Mouse (Mus musculus): ENCODE measurements around the gene Erbb4.

Gene Erbb4

GRCm38 (mm10) chr1:68542942-68543341 lies 564.9 kb downstream of the Erbb4 start:
- no peak for DNase-seq (ENCODE audit: low read depth, low spot score)

- DNase-seq (ENCODE audit: low read depth, low spot score) = no peak
These were observed 590.0 kb downstream of the Erbb4 start for GRCm38 (mm10) chr1:68517820-68518219.

GRCm38 (mm10) chr1:68503873-68504272 lies 604.0 kb downstream of the Erbb4 start:
- no peak for DNase-seq (ENCODE audit: low read depth, low spot score)

GRCm38 (mm10) chr1:68501561-68501960 lies 606.3 kb downstream of the Erbb4 start:
- no peak for DNase-seq (ENCODE audit: low read depth, low spot score)

GRCm38 (mm10) chr1:68466390-68466960 lies 641.4 kb downstream of the Erbb4 start:
- no peak for DNase-seq (ENCODE audit: low read depth, low spot score)

- DNase-seq (ENCODE audit: low read depth, low spot score) = no peak
These were observed 656.6 kb downstream of the Erbb4 start for GRCm38 (mm10) chr1:68451274-68451673.

- DNase-seq (ENCODE audit: low read depth, low spot score) = no peak
These were observed 683.4 kb downstream of the Erbb4 start for GRCm38 (mm10) chr1:68424336-68424983.

GRCm38 (mm10) chr1:68401204-68401603 lies 706.7 kb downstream of the Erbb4 start:
- no peak for DNase-seq (ENCODE audit: low read depth, low spot score)

GRCm38 (mm10) chr1:68371531-68371930 lies 736.3 kb downstream of the Erbb4 start:
- no peak for DNase-seq (ENCODE audit: low read depth, low spot score)

GRCm38 (mm10) chr1:68333714-68334113 lies 774.1 kb downstream of the Erbb4 start:
- DNase-seq (ENCODE audit: low read depth, low spot score) = no peak

GRCm38 (mm10) chr1:68305813-68306212 lies 802.0 kb downstream of the Erbb4 start:
- DNase-seq (ENCODE audit: low read depth, low spot score) = no peak

- no peak for DNase-seq (ENCODE audit: low read depth, low spot score)
These were observed 823.4 kb downstream of the Erbb4 start for GRCm38 (mm10) chr1:68284443-68284842.

GRCm38 (mm10) chr1:68275819-68276218 lies 832.0 kb downstream of the Erbb4 start:
- DNase-seq (ENCODE audit: low read depth, low spot score) = no peak

- no peak for DNase-seq (ENCODE audit: low read depth, low spot score)
These were observed 929.3 kb downstream of the Erbb4 start for GRCm38 (mm10) chr1:68178580-68178979.

GRCm38 (mm10) chr1:68155253-68155652 lies 952.6 kb downstream of the Erbb4 start:
- DNase-seq (ENCODE audit: low read depth, low spot score) = no peak

GRCm38 (mm10) chr1:68150572-68150971 lies 957.3 kb downstream of the Erbb4 start:
- no peak for DNase-seq (ENCODE audit: low read depth, low spot score)

GRCm38 (mm10) chr1:68142562-68143350 lies 965.1 kb downstream of the Erbb4 start:
- no peak for DNase-seq (ENCODE audit: low read depth, low spot score)

- DNase-seq (ENCODE audit: low read depth, low spot score) = no peak
These were observed 972.9 kb downstream of the Erbb4 start for GRCm38 (mm10) chr1:68134943-68135342.

- DNase-seq (ENCODE audit: low read depth, low spot score) = no peak
These were observed 973.4 kb downstream of the Erbb4 start for GRCm38 (mm10) chr1:68134450-68134849.

GRCm38 (mm10) chr1:68123541-68123940 lies 984.3 kb downstream of the Erbb4 start:
- no peak for DNase-seq (ENCODE audit: low read depth, low spot score)

- no peak for DNase-seq (ENCODE audit: low read depth, low spot score)
These were observed 987.5 kb downstream of the Erbb4 start for GRCm38 (mm10) chr1:68120364-68120763.

- no peak for DNase-seq (ENCODE audit: low read depth, low spot score)
These were observed 992.1 kb downstream of the Erbb4 start for GRCm38 (mm10) chr1:68115721-68116120.

GRCm38 (mm10) chr1:68106543-68106860 lies 1001.4 kb downstream of the Erbb4 start:
- DNase-seq (ENCODE audit: low read depth, low spot score) = peak; percentile 4

Data from A20 (cell line).